Mouse (Mus musculus): ENCODE data around the gene Nifk. TPM values are rescaled to one million over a fixed set of nuclear protein-coding genes. Genes with fewer than 3 reads are reported as not detected.

Gene Nifk
- total and polyA plus RNA-seq, 3 experiments = 133 to 316 (median 187) TPM

DNA sequence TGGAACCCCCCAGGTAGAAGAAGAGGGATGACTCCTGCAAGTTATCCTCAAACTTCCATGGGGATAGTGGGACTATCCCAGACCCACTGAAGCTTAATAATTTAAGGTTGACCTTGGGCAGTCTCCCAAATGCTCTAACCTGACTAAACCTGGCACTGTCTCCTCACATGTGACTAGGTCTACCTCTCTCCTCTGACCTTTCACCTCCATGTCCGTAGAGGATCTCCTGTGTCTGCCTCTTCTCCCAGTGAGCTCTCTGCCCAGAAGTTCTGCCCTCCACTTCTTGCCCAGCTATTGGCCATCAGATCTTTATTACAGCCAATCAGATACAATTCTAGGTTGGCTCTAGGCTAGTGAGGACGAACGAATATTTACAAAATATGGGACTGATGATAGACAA, 28.3 kb downstream of the Nifk start:
- Histone ChIP-seq H3K4me3 (ENCODE audit: control insufficient read depth in 1 of 2, insufficient read depth in 1 of 2, low read depth in 2 of 2, low read length in 2 of 2) (no peak overlapping the region), H3K4me1 (ENCODE audit: control insufficient read depth in 1 of 2, insufficient read depth in 2 of 2, low read length in 2 of 2) (no peaks in the 10 kb centered on the region), H3K36me3 (ENCODE audit: control insufficient read depth in 1 of 2, insufficient read depth in 2 of 2, low read length in 2 of 2) (no peaks in the 10 kb centered on the region), H3K27me3 (ENCODE audit: control insufficient read depth in 1 of 2, insufficient read depth in 2 of 2, low read length in 2 of 2) (no peaks in the 10 kb centered on the region), H3K9ac (ENCODE audit: control insufficient read depth, low read depth, low read length, poor library complexity, severe bottlenecking) (no peak overlapping the region), H3K9me3 (replicated peaks; ENCODE audit: insufficient read depth, low read length) (no peaks in the 10 kb centered on the region), H3K27ac (ENCODE audit: control insufficient read depth, low read depth, low read length) (no peak overlapping the region), H3K79me2 (ENCODE audit: control insufficient read depth, insufficient read depth, low read length, poor library complexity) (no peaks in the 10 kb centered on the region)
- no peak for DNase-seq (ENCODE audit: low read depth, low spot score)
- TF ChIP-seq NRF1 (IDR thresholded peaks at IDR 0.05; ENCODE audit: insufficient read depth, low read depth, low read length, poor library complexity, severe bottlenecking) (no peak), EP300 (IDR thresholded peaks at IDR 0.05; ENCODE audit: low read depth in 1 of 2, low read length in 2 of 2) (no peak), NELFE (IDR thresholded peaks at IDR 0.05; ENCODE audit: low read depth, low read length) (no peak), ELF1 (IDR thresholded peaks at IDR 0.05; ENCODE audit: low read depth, low read length) (no peak), KAT2A (conservative IDR thresholded peaks at IDR 0.05; ENCODE audit: low read depth, low read length) (no peak), TAL1 (IDR thresholded peaks at IDR 0.05; ENCODE audit: low read length) (no peak), TBP (IDR thresholded peaks at IDR 0.05; ENCODE audit: low read depth, low read length) (no peak), GABPA (IDR thresholded peaks at IDR 0.05; ENCODE audit: low read depth, low read length) (no peak), BHLHE40 (IDR thresholded peaks at IDR 0.05; ENCODE audit: borderline replicate concordance, low read depth, low read length) (no peak), MYC (IDR thresholded peaks at IDR 0.05; ENCODE audit: low read depth, low read length) (no peak), USF1 (IDR thresholded peaks at IDR 0.05; ENCODE audit: low read depth, low read length) (no peak), MAZ (IDR thresholded peaks at IDR 0.05; ENCODE audit: low read depth, low read length) (no peak), ZMIZ1 (IDR thresholded peaks at IDR 0.05; ENCODE audit: low read depth, low read length) (no peak), USF2 (IDR thresholded peaks at IDR 0.05; ENCODE audit: borderline replicate concordance in 1 of 2, insufficient read depth in 1 of 2, low read depth in 1 of 2, low read length in 2 of 2) (no peak), CTCF (IDR thresholded peaks at IDR 0.05 in 2 of 3, conservative IDR thresholded peaks at IDR 0.05 in 1 of 3; ENCODE audit: control insufficient read depth in 1 of 3, insufficient read depth in 1 of 3, low read depth in 2 of 3, low read length in 3 of 3, poor library complexity in 1 of 3, severe bottlenecking in 1 of 3) (no peak)

DNA sequence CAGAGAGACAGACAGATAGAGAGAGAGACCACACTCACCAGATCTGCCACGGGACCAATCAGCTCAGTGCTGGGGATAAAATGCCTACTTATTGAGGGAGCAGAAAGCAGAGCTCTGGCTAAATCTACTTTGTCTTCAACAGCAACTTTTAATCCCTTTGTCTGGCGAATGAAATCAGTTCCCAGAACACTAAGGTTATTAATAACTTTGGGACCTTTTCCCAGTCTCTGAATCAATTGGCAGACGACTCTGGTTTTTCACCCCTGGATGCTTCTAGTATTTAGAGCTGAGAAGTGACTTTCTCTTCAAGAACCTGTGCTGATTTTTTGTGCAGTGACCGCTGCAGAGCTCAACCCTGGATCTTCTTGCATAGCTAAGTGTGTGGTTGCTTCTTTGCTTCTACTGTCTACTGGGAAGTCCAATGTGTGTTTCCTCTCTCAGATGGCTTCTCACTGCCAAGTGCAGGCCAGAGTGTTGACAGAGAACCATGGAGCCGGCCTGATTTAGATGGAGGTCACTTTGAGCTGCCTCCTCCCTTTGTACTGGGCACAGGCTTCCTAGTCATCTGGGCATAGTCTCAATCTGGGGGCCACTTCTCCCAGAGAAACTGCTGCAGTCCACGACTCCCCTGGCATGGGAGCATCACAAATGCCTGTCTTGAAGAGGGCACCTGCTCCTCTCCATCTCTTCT, 37.6 kb downstream of the Nifk start:
- Histone ChIP-seq H3K79me2 (ENCODE audit: control insufficient read depth, insufficient read depth, low read length, poor library complexity) (no peaks in the 10 kb centered on the region), H3K9me3 (replicated peaks; ENCODE audit: insufficient read depth, low read length) (no peaks in the 10 kb centered on the region), H3K4me1 (ENCODE audit: control insufficient read depth in 1 of 2, insufficient read depth in 2 of 2, low read length in 2 of 2) (no peaks in the 10 kb centered on the region), H3K27ac (ENCODE audit: control insufficient read depth, low read depth, low read length) (no peak overlapping the region), H3K4me3 (ENCODE audit: control insufficient read depth in 1 of 2, insufficient read depth in 1 of 2, low read depth in 2 of 2, low read length in 2 of 2) (no peak overlapping the region), H3K36me3 (ENCODE audit: control insufficient read depth in 1 of 2, insufficient read depth in 2 of 2, low read length in 2 of 2) (no peaks in the 10 kb centered on the region), H3K9ac (ENCODE audit: control insufficient read depth, low read depth, low read length, poor library complexity, severe bottlenecking) (no peak overlapping the region), H3K27me3 (ENCODE audit: control insufficient read depth in 1 of 2, insufficient read depth in 2 of 2, low read length in 2 of 2) (no peaks in the 10 kb centered on the region)
- no peak for DNase-seq (ENCODE audit: low read depth, low spot score)
- TF ChIP-seq NELFE (IDR thresholded peaks at IDR 0.05; ENCODE audit: low read depth, low read length) (no peak), MEF2A (IDR thresholded peaks at IDR 0.05; ENCODE audit: extremely low read depth, insufficient replicate concordance, low read depth, low read length, poor library complexity, severe bottlenecking) (no peak), MYC (IDR thresholded peaks at IDR 0.05; ENCODE audit: low read depth, low read length) (no peak), SIN3A (IDR thresholded peaks at IDR 0.05; ENCODE audit: low read length) (no peak), TCF12 (IDR thresholded peaks at IDR 0.05; ENCODE audit: low read depth, low read length) (no peak)

Measured in MEL (cell line).